Mouse (Mus musculus): ENCODE data around the gene Sh3rf3.

Gene Sh3rf3

GRCm38 (mm10) chr10:59114535-59115291, 301.6 kb downstream of the Sh3rf3 start:
- peak; percentile 76 for DNase-seq

- DNase-seq, result no peak
Observed at GRCm38 (mm10) chr10:59115691-59116090, 302.5 kb downstream of the Sh3rf3 start.

GRCm38 (mm10) chr10:59116331-59116730, 303.2 kb downstream of the Sh3rf3 start:
- peak; percentile 53 for DNase-seq

GRCm38 (mm10) chr10:59117555-59117954, 304.4 kb downstream of the Sh3rf3 start:
- DNase-seq, result no peak

GRCm38 (mm10) chr10:59119001-59119400, 305.8 kb downstream of the Sh3rf3 start:
- no peak for DNase-seq

GRCm38 (mm10) chr10:59119811-59120210, 306.7 kb downstream of the Sh3rf3 start:
- DNase-seq, result no peak

GRCm38 (mm10) chr10:59125497-59125896, 312.3 kb downstream of the Sh3rf3 start:
- no peak for DNase-seq

- DNase-seq, result no peak
Observed at GRCm38 (mm10) chr10:59127637-59128036, 314.5 kb downstream of the Sh3rf3 start.

- peak; percentile 71 for DNase-seq
Observed at GRCm38 (mm10) chr10:59131926-59132628, 318.9 kb downstream of the Sh3rf3 start.

GRCm38 (mm10) chr10:59133478-59134009, 320.4 kb downstream of the Sh3rf3 start:
- DNase-seq, result no peak

- DNase-seq, result peak; percentile 83
Observed at GRCm38 (mm10) chr10:59149956-59150383, 336.8 kb downstream of the Sh3rf3 start.

GRCm38 (mm10) chr10:59150938-59151657, 337.9 kb downstream of the Sh3rf3 start:
- no peak for DNase-seq

GRCm38 (mm10) chr10:59152544-59153081, 339.5 kb downstream of the Sh3rf3 start:
- peak; percentile 20 for DNase-seq

- DNase-seq, result peak; percentile 25
Observed at GRCm38 (mm10) chr10:59158627-59159026, 345.5 kb downstream of the Sh3rf3 start.

GRCm38 (mm10) chr10:59162185-59162897, 349.2 kb downstream of the Sh3rf3 start:
- DNase-seq, result no peak

- peak; percentile 78 for DNase-seq
Observed at GRCm38 (mm10) chr10:59166104-59166944, 353.2 kb downstream of the Sh3rf3 start.

GRCm38 (mm10) chr10:59171042-59171441, 357.9 kb downstream of the Sh3rf3 start:
- no peak for DNase-seq

GRCm38 (mm10) chr10:59172539-59172938, 359.4 kb downstream of the Sh3rf3 start:
- DNase-seq, result no peak

- DNase-seq, result no peak
Observed at GRCm38 (mm10) chr10:59179620-59180019, 366.5 kb downstream of the Sh3rf3 start.

GRCm38 (mm10) chr10:59182306-59182705, 369.1 kb downstream of the Sh3rf3 start:
- DNase-seq, result no peak

Measured in lung, postnatal 36 days (tissue).